Mouse (Mus musculus) myocyte (in vitro differentiated cells): ENCODE measurements at regions not wholly inside any gene's neighbourhood (a gene's known extent, or its start where the extent isn't known, plus 50 kb on each side); places are given as distances from the start of the nearest gene placed in this dataset.

Experiments used
- H3K27me3 ChIP-seq: one replicate; pipeline ENCODE4 v1.6.1; 2011; ENCODE audit not compliant: control insufficient read depth, insufficient read depth, insufficient read length
- H3K36me3 ChIP-seq: one replicate; pipeline ENCODE4 v1.6.1; 2011; ENCODE audit not compliant: control insufficient read depth, insufficient read depth
- H3K4me2 ChIP-seq: one replicate; pipeline ENCODE4 v1.6.1; 2011; ENCODE audit warnings: low read depth, control low read depth
- H3K4me3 ChIP-seq: one replicate; pipeline ENCODE4 v1.5.1; 2011; ENCODE audit warnings: mild to moderate bottlenecking, control low read depth, moderate library complexity
- H3K79me2 ChIP-seq: one replicate; pipeline ENCODE4 v1.6.1; 2011; ENCODE audit not compliant: control insufficient read depth, insufficient read depth
- H3ac ChIP-seq: one replicate; pipeline ENCODE4 v1.6.1; 2011; ENCODE audit not compliant: control insufficient read depth, insufficient read length
- CEBPB ChIP-seq: IDR thresholded peaks from 2 replicates; pipeline ENCODE4 v1.6.1; 2011; ENCODE audit warnings: mild to moderate bottlenecking, moderate library complexity; ENCODE audit not compliant: poor library complexity, insufficient read depth, severe bottlenecking
- E2F4 ChIP-seq: IDR thresholded peaks from one replicate; pipeline ENCODE4 v1.6.1; 2011; ENCODE audit warnings: mild to moderate bottlenecking, control low read depth, moderate library complexity; ENCODE audit not compliant: insufficient read depth
- MAX ChIP-seq: IDR thresholded peaks from one replicate; pipeline ENCODE4 v1.6.1; 2011; ENCODE audit warnings: low read depth, mild to moderate bottlenecking, control low read depth
- MYOD1 ChIP-seq, 3 experiments: IDR thresholded peaks; one replicate each; pipeline ENCODE4 v1.6.1; 2011; ENCODE audit warnings: control low read depth in 2 of 3, low read depth in 2 of 3, mild to moderate bottlenecking in 2 of 3, moderate library complexity in 1 of 3; ENCODE audit not compliant: insufficient read length in 2 of 3, control insufficient read depth in 1 of 3
- MYOG ChIP-seq, 3 experiments: IDR thresholded peaks; one replicate each; pipeline ENCODE4 v1.6.1; 2011; ENCODE audit warnings: control low read depth in 2 of 3, low read depth in 2 of 3, mild to moderate bottlenecking in 2 of 3; ENCODE audit not compliant: insufficient read length in 2 of 3, control insufficient read depth in 1 of 3, insufficient read depth in 1 of 3
- POLR2A ChIP-seq: IDR thresholded peaks from one replicate; pipeline ENCODE4 v1.6.1; 2011; ENCODE audit warnings: low read depth, mild to moderate bottlenecking, control low read depth, moderate library complexity; ENCODE audit not compliant: insufficient read length
- POLR2AphosphoS2 ChIP-seq: IDR thresholded peaks from one replicate; pipeline ENCODE4 v1.6.1; 2011; ENCODE audit warnings: low read depth, control low read depth; ENCODE audit not compliant: insufficient read length
- REST ChIP-seq: IDR thresholded peaks from one replicate; pipeline ENCODE4 v1.6.1; 2011; ENCODE audit warnings: mild to moderate bottlenecking, control low read depth, moderate library complexity; ENCODE audit not compliant: insufficient read depth, insufficient read length
- SRF ChIP-seq: IDR thresholded peaks from one replicate; pipeline ENCODE4 v1.6.1; 2011; ENCODE audit warnings: low read depth; ENCODE audit not compliant: control insufficient read depth, insufficient read length
- TCF12 ChIP-seq: IDR thresholded peaks from one replicate; pipeline ENCODE4 v1.6.1; 2011; ENCODE audit warnings: mild to moderate bottlenecking, control low read depth; ENCODE audit not compliant: poor library complexity, insufficient read depth, severe bottlenecking
- TCF3 ChIP-seq: IDR thresholded peaks from one replicate; pipeline ENCODE4 v1.6.1; 2011; ENCODE audit warnings: low read depth, control low read depth; ENCODE audit not compliant: insufficient read length
- USF1 ChIP-seq: IDR thresholded peaks from one replicate; pipeline ENCODE4 v1.6.1; 2011; ENCODE audit warnings: low read depth, mild to moderate bottlenecking, control low read depth, moderate library complexity

GRCm38 (mm10) chr1:125273752-125274151 is 161.8 kb downstream of the Actr3 start:
- TF ChIP-seq MYOG (IDR thresholded peaks at IDR 0.05; ENCODE audit: control insufficient read depth in 1 of 3, insufficient read depth in 1 of 3, insufficient read length in 2 of 3, low read depth in 2 of 3) (no peak), TCF12 (no peak), MYOD1 (IDR thresholded peaks at IDR 0.05; ENCODE audit: control insufficient read depth in 1 of 3, insufficient read length in 2 of 3, low read depth in 2 of 3) (no peak), USF1 (no peak), SRF (no peak), CEBPB (no peak), POLR2AphosphoS2 (no peak), POLR2A (no peak), MAX (no peak), E2F4 (no peak), TCF3 (no peak), REST (no peak)
- H3K79me2 ChIP-seq, result no peaks in the 10 kb centered on the region
- H3K4me3 ChIP-seq, result no peak overlapping the region
- no peak overlapping the region for H3K4me2 ChIP-seq
- no peak overlapping the region for H3ac ChIP-seq
- H3K36me3 ChIP-seq, result no peaks in the 10 kb centered on the region
- H3K27me3 ChIP-seq, result no peaks in the 10 kb centered on the region

- Histone ChIP-seq H3ac (no peak overlapping the region), H3K4me2 (no peak overlapping the region), H3K79me2 (no peaks in the 10 kb centered on the region), H3K36me3 (no peaks in the 10 kb centered on the region), H3K27me3 (no peaks in the 10 kb centered on the region), H3K4me3 (no peak overlapping the region)
- TF ChIP-seq E2F4 (no peak), MYOG (IDR thresholded peaks at IDR 0.05; ENCODE audit: control insufficient read depth in 1 of 3, insufficient read depth in 1 of 3, insufficient read length in 2 of 3, low read depth in 2 of 3) (no peak), USF1 (no peak), CEBPB (no peak), MAX (no peak), MYOD1 (IDR thresholded peaks at IDR 0.05; ENCODE audit: control insufficient read depth in 1 of 3, insufficient read length in 2 of 3, low read depth in 2 of 3) (no peak), TCF3 (no peak), TCF12 (no peak), POLR2AphosphoS2 (no peak), SRF (no peak), POLR2A (no peak), REST (no peak)
Observed at GRCm38 (mm10) chr1:125263684-125264083, 171.8 kb downstream of the Actr3 start.

DNA sequence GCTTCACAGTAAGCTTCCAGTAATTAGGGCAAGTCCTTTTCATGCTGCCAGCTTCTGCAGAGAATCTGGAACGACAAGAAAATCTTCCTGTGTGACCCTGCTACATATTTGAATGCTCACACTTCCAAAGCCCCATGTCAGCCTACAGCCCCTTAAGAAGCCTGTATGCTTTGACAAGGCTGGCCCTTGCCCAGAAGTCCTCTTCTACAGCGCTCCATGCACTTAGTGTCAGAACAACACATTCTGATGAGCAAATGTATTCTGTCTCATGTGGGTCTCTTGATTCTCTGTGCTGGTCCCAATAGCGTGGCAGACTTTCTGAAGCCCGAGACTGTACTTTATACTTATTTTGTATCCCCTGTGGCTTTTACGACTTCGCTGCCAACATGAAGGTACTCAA is 172.5 kb downstream of the Actr3 start:
- Histone ChIP-seq H3ac (no peak overlapping the region), H3K4me2 (no peak overlapping the region), H3K27me3 (no peaks in the 10 kb centered on the region), H3K4me3 (no peak overlapping the region), H3K79me2 (no peaks in the 10 kb centered on the region), H3K36me3 (no peaks in the 10 kb centered on the region)
- TF ChIP-seq TCF12 (no peak), MAX (no peak), TCF3 (no peak), REST (no peak), SRF (no peak), CEBPB (no peak), E2F4 (no peak), POLR2AphosphoS2 (no peak), USF1 (no peak), MYOG (IDR thresholded peaks at IDR 0.05; ENCODE audit: control insufficient read depth in 1 of 3, insufficient read depth in 1 of 3, insufficient read length in 2 of 3, low read depth in 2 of 3) (no peak)

DNA sequence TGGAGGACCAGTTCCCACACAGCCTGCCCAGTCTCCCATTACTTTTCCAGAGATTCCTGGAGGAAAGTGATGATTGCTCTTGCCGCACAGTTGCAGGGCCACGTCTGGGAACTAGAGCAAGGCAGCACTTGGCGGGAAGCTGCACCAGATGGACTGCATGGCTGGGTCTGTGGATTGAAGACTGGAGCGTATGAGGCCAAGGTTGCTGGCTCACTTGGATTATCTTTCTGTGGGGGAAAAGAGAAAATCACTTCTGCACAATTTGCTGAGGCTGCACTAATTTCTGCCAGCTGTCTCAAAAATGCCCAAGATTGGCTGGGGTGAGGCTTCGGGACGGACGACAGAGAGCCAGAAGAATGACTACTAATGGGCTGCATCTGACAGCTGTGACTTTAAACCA is 193.2 kb downstream of the Actr3 start:
- no peak overlapping the region for H3K4me2 ChIP-seq
- TF ChIP-seq USF1 (no peak), POLR2AphosphoS2 (no peak), MYOG (IDR thresholded peaks at IDR 0.05; ENCODE audit: control insufficient read depth in 1 of 3, insufficient read depth in 1 of 3, insufficient read length in 2 of 3, low read depth in 2 of 3) (no peak), REST (no peak), SRF (no peak), TCF12 (no peak), MYOD1 (IDR thresholded peaks at IDR 0.05; ENCODE audit: control insufficient read depth in 1 of 3, insufficient read length in 2 of 3, low read depth in 2 of 3) (no peak), CEBPB (no peak), POLR2A (no peak), MAX (no peak), E2F4 (no peak), TCF3 (no peak)
- H3K79me2 ChIP-seq, result no peaks in the 10 kb centered on the region
- H3K27me3 ChIP-seq, result no peaks in the 10 kb centered on the region
- H3K36me3 ChIP-seq, result no peaks in the 10 kb centered on the region
- H3K4me3 ChIP-seq, result no peak overlapping the region
- H3ac ChIP-seq, result no peak overlapping the region

GRCm38 (mm10) chr1:125241717-125242116 is 193.8 kb downstream of the Actr3 start:
- no peak overlapping the region for H3K4me3 ChIP-seq
- H3K79me2 ChIP-seq, result no peaks in the 10 kb centered on the region
- no peaks in the 10 kb centered on the region for H3K27me3 ChIP-seq
- no peak overlapping the region for H3ac ChIP-seq
- no peak overlapping the region for H3K4me2 ChIP-seq
- H3K36me3 ChIP-seq, result no peaks in the 10 kb centered on the region
- TF ChIP-seq E2F4 (no peak), REST (no peak), MYOD1 (IDR thresholded peaks at IDR 0.05; ENCODE audit: control insufficient read depth in 1 of 3, insufficient read length in 2 of 3, low read depth in 2 of 3) (no peak), POLR2A (no peak)
